Mouse (Mus musculus): Measurements from ENCODE around the gene Prrg3.

- no peak for TF ChIP-seq POLR2A (IDR thresholded peaks at IDR 0.05; ENCODE audit: low read depth, low read length)
- TF ChIP-seq CTCF (conservative IDR thresholded peaks at IDR 0.05 in 1 of 2, IDR thresholded peaks at IDR 0.05 in 1 of 2; ENCODE audit: low read depth in 2 of 2, low read length in 2 of 2): no peak
- TF ChIP-seq POLR2AphosphoS2 (IDR thresholded peaks at IDR 0.05; ENCODE audit: low read depth, low read length): no peak
- TF ChIP-seq MAX (IDR thresholded peaks at IDR 0.05; ENCODE audit: low read length): no peak
- TF ChIP-seq E2F4 (IDR thresholded peaks at IDR 0.05; ENCODE audit: insufficient replicate concordance, low read depth, low read length): no peak
- TF ChIP-seq EP300 (IDR thresholded peaks at IDR 0.05; ENCODE audit: low read length): no peak
- no peak for TF ChIP-seq JUN (IDR thresholded peaks at IDR 0.05; ENCODE audit: insufficient read depth, low read depth, low read length)
- no peak for TF ChIP-seq CHD2 (IDR thresholded peaks at IDR 0.05; ENCODE audit: low read length)
- TF ChIP-seq JUND (conservative IDR thresholded peaks at IDR 0.05; ENCODE audit: low read depth, low read length): no peak
- TF ChIP-seq UBTF (IDR thresholded peaks at IDR 0.05; ENCODE audit: low read depth, low read length): no peak
- TF ChIP-seq MAZ (IDR thresholded peaks at IDR 0.05; ENCODE audit: low read depth, low read length): no peak
Measured at GRCm38 (mm10) chrX:72012236-72012635, 49.8 kb downstream of the Prrg3 start.
